In genomic region chr7:64949910-64950770, GRCm38 (mm10) we compare ENCODE assay signal across 9 mouse cellular contexts.
DNase-seq lines count a peak whose midpoint lies in the region; ATAC-seq lines count a peak whose summit lies in the region.
"Had no signal": no experiment of that assay in that cellular context is flagged by ENCODE, and none has a peak within 500 bp of the region (broad histone marks: within the 10 kb centered on the region; RNA-seq: fewer than 3 reads in every experiment).

No protein-coding gene starts in this region.

- no peaks in the 10 kb centered on the region; the same call in 1 of the 2 replicates for H3K27me3 ChIP-seq in heart, embryonic 10.5 days (ENCODE audit: insufficient read depth, poor library complexity, severe bottlenecking)
- no peaks in the 10 kb centered on the region for H3K27me3 ChIP-seq in midbrain, embryonic 13.5 days
- H3K27me3 ChIP-seq in splenic B cell, adult 2 months (ENCODE audit: control insufficient read depth, insufficient read depth, low read length, poor library complexity, severe bottlenecking), result no peaks in the 10 kb centered on the region
- H3K27me3 ChIP-seq: limb, embryonic 12.5 days had no signal

- WGBS in heart, embryonic 10.5 days, result 46% methylated on average over 12 of the region's 12 CpGs
- 26% methylated on average over 12 of the region's 12 CpGs for WGBS in midbrain, embryonic 13.5 days

- ATAC-seq in hematopoietic stem cell, adult 5-6 weeks (replicated peaks in 1 of 2; ENCODE audit: insufficient read depth in 1 of 2, low FRiP score in 2 of 2, low TSS enrichment in 1 of 2, low read depth in 1 of 2, poor library complexity in 2 of 2, severe bottlenecking in 2 of 2), result peak; percentile 76 to 80; a peak in 3 of 4 replicates
- peak; percentile 67; the same call in 1 of the 2 replicates for ATAC-seq in midbrain, embryonic 13.5 days

- H3K4me3 ChIP-seq in heart, embryonic 10.5 days, result no peak overlapping the region
- H3K4me3 ChIP-seq in midbrain, embryonic 13.5 days (replicated peaks), result no peak overlapping the region
- H3K4me3 ChIP-seq: limb, embryonic 12.5 days had no signal

- peak; percentile 17 for DNase-seq in heart, adult 8-10 months (ENCODE audit: low spot score)
- no peak for DNase-seq in heart, embryonic 10.5 days (ENCODE audit: low spot score)
- peak; percentile 69 for DNase-seq in adrenal gland, adult 2 months
- peak; percentile 45 for DNase-seq in embryo, embryonic 9.5 days (ENCODE audit: extremely low spot score)
- DNase-seq in layer of hippocampus, postnatal 25 days (ENCODE audit: extremely low spot score in 1 of 2, low spot score in 1 of 2), result peak; percentile 52 to 88
- DNase-seq in splenic B cell, adult 2 months (ENCODE audit: low read depth, low spot score), result peak; percentile 6

- H3K9me3 ChIP-seq in heart, embryonic 10.5 days, result no peaks in the 10 kb centered on the region
- no peaks in the 10 kb centered on the region for H3K9me3 ChIP-seq in midbrain, embryonic 13.5 days
- H3K9me3 ChIP-seq: limb, embryonic 12.5 days had no signal

- no peaks in the 10 kb centered on the region for H3K36me3 ChIP-seq in heart, embryonic 10.5 days
- no peaks in the 10 kb centered on the region for H3K36me3 ChIP-seq in midbrain, embryonic 13.5 days
- no peaks in the 10 kb centered on the region for H3K36me3 ChIP-seq in splenic B cell, adult 2 months (ENCODE audit: control insufficient read depth, insufficient read depth, low read length, poor library complexity, severe bottlenecking)
- H3K36me3 ChIP-seq: limb, embryonic 12.5 days had no signal

- no peak overlapping the region for H3K27ac ChIP-seq in heart, embryonic 10.5 days
- no peak overlapping the region for H3K27ac ChIP-seq in midbrain, embryonic 13.5 days
- H3K27ac ChIP-seq: limb, embryonic 12.5 days had no signal

- no peak overlapping the region for H3K4me2 ChIP-seq in midbrain, embryonic 13.5 days (replicated peaks)
- H3K4me2 ChIP-seq: limb, embryonic 12.5 days had no signal

- no peaks in the 10 kb centered on the region for H3K4me1 ChIP-seq in heart, embryonic 10.5 days
- peaks cover 10% of the 10 kb centered on the region for H3K4me1 ChIP-seq in midbrain, embryonic 13.5 days (replicated peaks)
- H3K4me1 ChIP-seq: limb, embryonic 12.5 days had no signal

- no peak overlapping the region for H3K9ac ChIP-seq in midbrain, embryonic 13.5 days (replicated peaks)
- H3K9ac ChIP-seq: limb, embryonic 12.5 days had no signal
